Mouse (Mus musculus): Measurements from ENCODE around the gene Nfix. TPM values are rescaled to one million over a fixed set of nuclear protein-coding genes. Genes with fewer than 3 reads are reported as not detected.

The Nfix gene
- polyA plus RNA-seq, 1 experiment, result 18.2 TPM

DNA sequence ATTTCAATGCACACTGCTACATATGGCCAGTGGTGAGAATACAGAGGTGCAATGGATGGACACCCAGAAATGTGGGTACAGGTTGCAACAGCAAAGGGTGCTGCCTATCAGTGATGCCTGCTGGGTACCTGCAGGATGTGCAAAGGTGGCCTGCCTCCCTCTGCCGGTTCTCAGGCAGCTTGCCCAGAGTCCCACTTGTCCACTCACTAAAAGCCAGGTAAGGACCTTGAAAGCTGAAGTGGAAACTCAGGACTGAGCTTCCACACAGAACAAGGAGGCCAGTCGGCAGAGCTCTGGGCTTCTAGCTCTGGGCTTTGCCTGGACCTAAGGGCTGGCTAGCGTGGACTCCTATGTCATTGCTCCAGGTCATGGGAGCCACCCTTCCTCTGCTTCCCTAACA is 88.8 kb downstream of the Nfix start:
- no peak for DNase-seq
- 93% methylated on average over 3 of the region's 3 CpGs for WGBS
- H3K36me3 ChIP-seq (ENCODE audit: control insufficient read depth, insufficient read depth, low read length), result no peaks in the 10 kb centered on the region
- H3K4me3 ChIP-seq (ENCODE audit: control insufficient read depth, insufficient read depth, low read length), result no peak overlapping the region
- no peak overlapping the region for H3K27ac ChIP-seq (ENCODE audit: control insufficient read depth, insufficient read depth, low read length)
- H3K4me1 ChIP-seq (replicated peaks; ENCODE audit: control insufficient read depth, insufficient read depth, low read length), result peaks cover 11% of the 10 kb centered on the region
- peaks cover 13% of the 10 kb centered on the region; the same call in 1 of the 2 replicates for H3K27me3 ChIP-seq (ENCODE audit: control insufficient read depth, insufficient read depth, low read length)
- TF ChIP-seq CTCF (IDR thresholded peaks at IDR 0.05; ENCODE audit: borderline replicate concordance, control insufficient read depth, extremely low read depth, insufficient read depth, low read length, poor library complexity), result no peak
- TF ChIP-seq POLR2A (IDR thresholded peaks at IDR 0.05; ENCODE audit: control insufficient read depth, extremely low read depth, insufficient read depth, low read length, poor library complexity), result no peak

DNA sequence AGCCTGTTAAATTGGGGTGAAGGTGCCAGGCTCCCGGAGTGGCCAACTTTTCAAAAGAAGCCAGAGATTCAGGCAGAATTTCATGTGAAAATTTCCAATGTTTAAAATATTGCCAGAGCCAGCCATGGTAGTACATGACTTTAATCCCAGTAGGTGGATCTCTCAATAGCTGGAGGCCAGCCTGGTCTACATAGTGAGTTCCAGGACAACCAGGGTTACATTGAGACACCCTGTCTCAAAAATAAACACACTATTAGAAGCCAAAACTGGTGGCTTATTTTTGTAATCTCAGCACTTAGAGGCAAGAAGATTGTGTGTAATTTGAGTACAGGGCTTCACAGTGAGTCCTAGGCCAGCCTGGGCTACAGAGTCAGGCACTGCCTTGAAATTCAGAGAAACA is 90.2 kb downstream of the Nfix start:
- 98% methylated on average over 1 of the region's 1 CpGs for WGBS
- H3K27me3 ChIP-seq (ENCODE audit: control insufficient read depth, insufficient read depth, low read length), result peaks cover 20% of the 10 kb centered on the region
- H3K36me3 ChIP-seq (ENCODE audit: control insufficient read depth, insufficient read depth, low read length), result no peaks in the 10 kb centered on the region
- H3K27ac ChIP-seq (ENCODE audit: control insufficient read depth, insufficient read depth, low read length), result no peak overlapping the region
- H3K4me3 ChIP-seq (ENCODE audit: control insufficient read depth, insufficient read depth, low read length), result no peak overlapping the region
- peaks cover 11% of the 10 kb centered on the region for H3K4me1 ChIP-seq (replicated peaks; ENCODE audit: control insufficient read depth, insufficient read depth, low read length)
- TF ChIP-seq CTCF (IDR thresholded peaks at IDR 0.05; ENCODE audit: borderline replicate concordance, control insufficient read depth, extremely low read depth, insufficient read depth, low read length, poor library complexity) (no peak), POLR2A (IDR thresholded peaks at IDR 0.05; ENCODE audit: control insufficient read depth, extremely low read depth, insufficient read depth, low read length, poor library complexity) (no peak)
- DNase-seq, result no peak

DNA sequence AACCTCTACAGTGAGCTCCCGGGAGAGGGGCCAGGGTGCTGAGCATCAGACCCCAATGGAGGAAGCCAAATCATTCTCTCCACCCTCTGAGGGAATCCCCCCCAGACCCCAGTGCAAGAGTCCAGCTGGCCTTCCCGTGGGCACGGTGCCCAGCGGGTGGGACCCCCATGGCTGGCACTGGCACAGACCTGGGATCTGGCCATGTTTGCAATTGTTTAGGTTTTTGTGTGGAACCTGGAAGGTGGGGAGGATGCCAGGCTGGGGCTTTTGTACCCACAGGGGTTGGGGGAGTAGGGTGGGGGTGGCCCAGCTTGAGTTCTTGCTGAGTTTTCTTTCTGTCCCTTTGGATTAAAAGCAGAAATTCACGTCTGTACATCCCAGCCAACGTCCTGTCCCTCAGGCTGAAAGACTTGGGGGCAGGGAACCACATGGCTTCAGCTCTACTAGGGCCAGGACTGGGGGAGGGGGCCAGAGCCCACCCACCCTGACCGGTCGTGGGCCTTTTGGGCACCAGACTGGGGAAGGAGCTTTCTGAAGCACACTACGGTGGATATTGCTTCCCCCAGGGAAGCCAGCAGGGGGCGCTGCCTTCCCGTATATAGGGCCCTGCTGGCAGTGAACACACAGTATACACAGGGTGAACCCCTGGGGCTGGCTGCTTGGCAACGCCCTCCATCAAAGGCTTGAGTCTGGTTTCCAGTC is 91.2 kb downstream of the Nfix start:
- no peaks in the 10 kb centered on the region for H3K36me3 ChIP-seq (ENCODE audit: control insufficient read depth, insufficient read depth, low read length)
- peaks cover 20% of the 10 kb centered on the region for H3K27me3 ChIP-seq (ENCODE audit: control insufficient read depth, insufficient read depth, low read length)
- peak; percentile 81 for DNase-seq
- WGBS, result 38% methylated on average over 12 of the region's 12 CpGs
- H3K4me3 ChIP-seq (ENCODE audit: control insufficient read depth, insufficient read depth, low read length), result no peak overlapping the region
- H3K27ac ChIP-seq (ENCODE audit: control insufficient read depth, insufficient read depth, low read length), result no peak overlapping the region
- peak; percentile 96 for TF ChIP-seq CTCF (IDR thresholded peaks at IDR 0.05; ENCODE audit: borderline replicate concordance, control insufficient read depth, extremely low read depth, insufficient read depth, low read length, poor library complexity)
- no peak for TF ChIP-seq POLR2A (IDR thresholded peaks at IDR 0.05; ENCODE audit: control insufficient read depth, extremely low read depth, insufficient read depth, low read length, poor library complexity)
- peaks cover 16% of the 10 kb centered on the region for H3K4me1 ChIP-seq (replicated peaks; ENCODE audit: control insufficient read depth, insufficient read depth, low read length)

DNA sequence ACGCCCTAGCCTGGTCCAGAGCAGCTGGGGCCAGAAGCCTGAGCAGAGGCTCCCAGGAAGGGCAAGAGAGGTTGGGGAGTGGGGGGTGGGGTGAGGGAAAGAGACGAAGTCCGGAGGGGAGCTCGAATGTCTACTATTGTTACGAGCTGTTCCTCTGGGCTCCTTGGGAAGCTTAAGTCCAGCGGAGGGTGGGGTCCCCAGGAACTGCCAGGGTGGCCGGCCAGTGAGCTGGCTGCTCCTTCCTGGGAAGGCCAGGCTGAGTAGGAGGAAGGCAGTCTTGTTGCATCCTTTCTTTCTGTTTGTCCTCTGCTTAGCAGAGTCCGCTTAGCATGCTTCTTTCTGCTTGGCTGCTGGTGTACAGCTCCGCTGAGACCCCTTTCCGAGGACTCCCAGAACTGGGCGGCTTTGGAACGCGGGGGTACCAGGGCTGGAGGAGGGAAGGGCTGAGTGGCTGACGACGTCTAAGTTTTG is 92.0 kb downstream of the Nfix start:
- Histone ChIP-seq H3K27ac (ENCODE audit: control insufficient read depth, insufficient read depth, low read length) (no peak overlapping the region), H3K4me1 (replicated peaks; ENCODE audit: control insufficient read depth, insufficient read depth, low read length) (peaks cover 23% of the 10 kb centered on the region), H3K36me3 (ENCODE audit: control insufficient read depth, insufficient read depth, low read length) (no peaks in the 10 kb centered on the region), H3K27me3 (ENCODE audit: control insufficient read depth, insufficient read depth, low read length) (peaks cover 20% of the 10 kb centered on the region), H3K4me3 (ENCODE audit: control insufficient read depth, insufficient read depth, low read length) (no peak overlapping the region)
- DNase-seq, result no peak
- TF ChIP-seq CTCF (IDR thresholded peaks at IDR 0.05; ENCODE audit: borderline replicate concordance, control insufficient read depth, extremely low read depth, insufficient read depth, low read length, poor library complexity) (no peak), POLR2A (IDR thresholded peaks at IDR 0.05; ENCODE audit: control insufficient read depth, extremely low read depth, insufficient read depth, low read length, poor library complexity) (no peak)
- 69% methylated on average over 15 of the region's 15 CpGs for WGBS

DNA sequence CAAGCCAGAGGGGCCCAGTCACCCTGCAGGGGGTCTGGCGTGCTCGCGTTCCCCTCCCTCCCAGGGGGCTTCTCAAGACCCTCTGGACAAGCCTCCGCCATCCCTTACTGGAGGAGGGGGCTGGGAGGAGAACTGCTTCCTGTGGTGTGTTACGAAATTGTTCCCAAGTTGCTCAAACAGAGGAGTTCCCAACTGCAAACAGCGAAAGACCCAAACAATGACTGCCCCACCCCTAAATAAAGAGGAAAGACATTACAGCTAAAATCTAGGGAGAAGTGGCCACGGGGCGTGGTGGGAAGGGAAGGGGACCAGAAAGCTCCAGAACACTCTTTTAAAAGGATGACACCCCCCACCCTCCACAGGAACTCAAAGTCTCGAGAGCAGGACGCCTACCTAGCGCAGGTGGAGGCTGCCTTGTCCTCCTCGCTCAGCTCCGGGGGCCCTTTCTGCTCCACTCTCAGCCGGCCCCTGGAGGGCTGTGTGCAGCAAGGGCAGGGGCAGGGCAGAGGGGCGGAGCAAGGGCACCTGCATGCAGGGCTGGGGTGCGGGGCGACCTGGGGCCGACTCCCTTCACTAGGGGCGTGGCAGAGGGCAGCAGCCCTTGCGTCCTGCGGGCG is 92.8 kb downstream of the Nfix start:
- Histone ChIP-seq H3K27ac (ENCODE audit: control insufficient read depth, insufficient read depth, low read length) (no peak overlapping the region), H3K36me3 (ENCODE audit: control insufficient read depth, insufficient read depth, low read length) (no peaks in the 10 kb centered on the region), H3K27me3 (ENCODE audit: control insufficient read depth, insufficient read depth, low read length) (peaks cover 20% of the 10 kb centered on the region), H3K4me3 (ENCODE audit: control insufficient read depth, insufficient read depth, low read length) (no peak overlapping the region), H3K4me1 (replicated peaks; ENCODE audit: control insufficient read depth, insufficient read depth, low read length) (peaks cover 30% of the 10 kb centered on the region)
- WGBS, result 6% methylated on average over 22 of the region's 22 CpGs
- no peak for TF ChIP-seq POLR2A (IDR thresholded peaks at IDR 0.05; ENCODE audit: control insufficient read depth, extremely low read depth, insufficient read depth, low read length, poor library complexity)
- 0 out of 2 replicates have a peak, but pooled peaks have one; percentile 12 for TF ChIP-seq CTCF (IDR thresholded peaks at IDR 0.05; ENCODE audit: borderline replicate concordance, control insufficient read depth, extremely low read depth, insufficient read depth, low read length, poor library complexity)
- DNase-seq, result peak; percentile 41

DNA sequence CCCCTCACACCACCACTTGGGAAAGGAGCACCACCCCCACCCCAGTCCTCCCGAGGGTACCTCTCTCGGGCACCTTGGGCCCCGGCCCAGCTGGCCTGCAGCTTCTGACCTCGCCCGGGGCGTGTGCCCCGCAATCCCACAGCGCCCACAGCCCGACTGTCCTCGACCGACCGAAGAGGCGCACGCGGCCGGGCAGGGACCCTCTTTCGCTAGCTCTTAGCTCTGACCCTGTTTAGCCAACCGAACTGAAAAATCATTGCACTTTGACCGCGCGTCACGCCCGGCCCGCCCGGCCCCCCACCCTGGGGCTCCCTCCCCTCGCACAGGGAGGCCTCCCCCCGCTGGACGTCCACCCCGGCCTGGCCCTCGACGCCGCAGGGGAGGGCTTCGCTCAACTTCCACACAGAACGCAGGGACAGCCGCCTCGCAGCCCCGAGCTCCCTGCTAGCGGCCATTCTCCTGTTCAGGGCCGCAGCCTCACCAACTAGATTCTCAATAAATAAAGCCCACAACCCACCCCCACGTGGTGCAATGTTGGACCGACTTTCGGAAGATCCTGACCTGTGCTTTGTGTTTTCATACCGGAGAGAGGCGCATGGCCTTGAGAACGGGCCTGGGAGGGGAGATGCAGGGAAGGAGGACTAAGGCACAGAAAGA is 93.4 kb downstream of the Nfix start:
- H3K27ac ChIP-seq (ENCODE audit: control insufficient read depth, insufficient read depth, low read length), result no peak overlapping the region
- DNase-seq, result no peak
- 5% methylated on average over 45 of the region's 45 CpGs for WGBS

More for the DNA sequence above, 93.4 kb downstream of the Nfix start:
- TF ChIP-seq CTCF (IDR thresholded peaks at IDR 0.05; ENCODE audit: borderline replicate concordance, control insufficient read depth, extremely low read depth, insufficient read depth, low read length, poor library complexity), result no peak
- TF ChIP-seq POLR2A (IDR thresholded peaks at IDR 0.05; ENCODE audit: control insufficient read depth, extremely low read depth, insufficient read depth, low read length, poor library complexity), result no peak
- H3K4me3 ChIP-seq (ENCODE audit: control insufficient read depth, insufficient read depth, low read length), result no peak overlapping the region
- H3K36me3 ChIP-seq (ENCODE audit: control insufficient read depth, insufficient read depth, low read length), result no peaks in the 10 kb centered on the region
- H3K4me1 ChIP-seq (replicated peaks; ENCODE audit: control insufficient read depth, insufficient read depth, low read length), result peaks cover 34% of the 10 kb centered on the region
- H3K27me3 ChIP-seq (ENCODE audit: control insufficient read depth, insufficient read depth, low read length), result peaks cover 20% of the 10 kb centered on the region

Measured in thymus, adult 2 months (tissue).